Mouse (Mus musculus) monocyte, adult 5-6 weeks (primary cell): ENCODE data around the gene Myl9. TPM values are rescaled to one million over a fixed set of nuclear protein-coding genes. Genes with fewer than 3 reads are reported as not detected.
"Not testable (repeated sequence)": the region's sequence is repeated elsewhere in the genome, so short reads cannot be mapped to it uniquely, and the experiment has no call there.

ENCODE experiments used
- ATAC-seq: fragments of 153-309, 156-312 bp; replicated peaks from 2 replicates; pipeline ENCODE4 v1.8.0; 2017; ENCODE audit warnings: mild to moderate bottlenecking; ENCODE audit not compliant: low TSS enrichment, insufficient number of reproducible peaks, severe bottlenecking, poor library complexity, low FRiP score
- total RNA-seq: library from RNA; stranded (forward); fragments of 200-1000, 200-491, 200-594 nt; gene quantifications from 3 replicates; pipeline ENCODE4 v1.2.3, GENCODE M21; 2017

The Myl9 gene
- total RNA-seq, 1 experiment from 2014 or later: 5.0 TPM

GRCm38 (mm10) chr2:156811556-156811955 is 36.3 kb downstream of the Myl9 start:
- no peak for ATAC-seq

- ATAC-seq: no peak
Observed at GRCm38 (mm10) chr2:156814344-156814801, 39.2 kb downstream of the Myl9 start.

GRCm38 (mm10) chr2:156814893-156815292 is 39.7 kb downstream of the Myl9 start:
- ATAC-seq: no peak

- ATAC-seq: no peak
Observed at GRCm38 (mm10) chr2:156815412-156815811, 40.2 kb downstream of the Myl9 start.

GRCm38 (mm10) chr2:156816116-156816515 is 40.9 kb downstream of the Myl9 start:
- ATAC-seq: no peak

GRCm38 (mm10) chr2:156825128-156825527 is 49.9 kb downstream of the Myl9 start:
- ATAC-seq: not testable (repeated sequence)

Other genes starting within 250 kb of the Myl9 start
- gene Aar2, start 227.8 kb upstream of the Myl9 start, total RNA-seq: 7.2 to 15.5 TPM (median 14.9 TPM) in 3 replicates
- 28.3 to 50.2 TPM (median 29.2 TPM) in 3 replicates for gene Dlgap4, start 161.7 kb upstream of the Myl9 start, total RNA-seq
- gene Tgif2, start 64.6 kb downstream of the Myl9 start, total RNA-seq: 3.2 to 5.9 TPM (median 3.5 TPM) in 3 replicates
- 0.38 to 5.2 TPM (median 2.5 TPM) in 3 replicates for gene 4930518I15Rik, start 82.5 kb downstream of the Myl9 start, total RNA-seq
- gene Rab5if, start 87.7 kb downstream of the Myl9 start, total RNA-seq: 118 to 134 TPM (median 121 TPM) in 3 replicates
- gene Sla2, start 111.8 kb downstream of the Myl9 start, total RNA-seq: 13.8 to 38.9 TPM (median 15.8 TPM) in 3 replicates
- gene Ndrg3, start 216.6 kb downstream of the Myl9 start, total RNA-seq: 33.9 to 42.9 TPM (median 39.3 TPM) in 3 replicates
- gene Dsn1, start 231.7 kb downstream of the Myl9 start, total RNA-seq: 13.4 to 31.9 TPM (median 17.8 TPM) in 3 replicates